Mouse (Mus musculus) hindbrain, embryonic 13.5 days (tissue): ENCODE measurements at regions not wholly inside any gene's neighbourhood (a gene's known extent, or its start where the extent isn't known, plus 50 kb on each side); places are given as distances from the start of the nearest gene placed in this dataset.

ENCODE experiments used
- ATAC-seq: fragments of 200-750 bp; cut with Nextera tagmentation; 2 replicates; pipeline ENCODE4 v1.8.0; 2017; ENCODE audit warnings: moderate TSS enrichment; ENCODE audit not compliant: low FRiP score
- H3K27ac ChIP-seq: fragments of 300-500 bp; sonication (generic); 2 replicates; pipeline ENCODE4 v1.5.1; 2015; ENCODE audit warnings: inconsistent platforms, mild to moderate bottlenecking, moderate library complexity
- H3K27me3 ChIP-seq: fragments of 300-500 bp; sonication (generic); 2 replicates; pipeline ENCODE4 v1.6.1; 2015; ENCODE audit warnings: mild to moderate bottlenecking, inconsistent platforms
- H3K36me3 ChIP-seq: fragments of 300-500 bp; sonication (generic); 2 replicates; pipeline ENCODE4 v1.6.1; 2015; ENCODE audit warnings: mild to moderate bottlenecking, inconsistent platforms
- H3K4me1 ChIP-seq: fragments of 300-500 bp; sonication (generic); replicated peaks from 2 replicates; pipeline ENCODE4 v1.6.1; 2015; ENCODE audit warnings: inconsistent platforms
- H3K4me2 ChIP-seq: fragments of 300-500 bp; sonication (generic); 2 replicates; pipeline ENCODE4 v1.6.1; 2015; ENCODE audit warnings: inconsistent platforms, mild to moderate bottlenecking, moderate library complexity
- H3K4me3 ChIP-seq: fragments of 300-500 bp; sonication (generic); 2 replicates; pipeline ENCODE4 v1.5.1; 2015; ENCODE audit warnings: mild to moderate bottlenecking, inconsistent platforms
- H3K9ac ChIP-seq: fragments of 300-500 bp; sonication (generic); 2 replicates; pipeline ENCODE4 v1.6.1; 2015; ENCODE audit warnings: mild to moderate bottlenecking, inconsistent platforms
- H3K9me3 ChIP-seq: fragments of 300-500 bp; sonication (generic); 2 replicates; pipeline ENCODE4 v1.6.1; 2016; ENCODE audit warnings: inconsistent platforms
- WGBS: fragments of 180-500 bp; shearing (Covaris S2); methylation state at CpG from one replicate; pipeline ENCODE4 v1.1.7; 2015; 5-methylcytosine and 5-hydroxymethylcytosine counted together

DNA sequence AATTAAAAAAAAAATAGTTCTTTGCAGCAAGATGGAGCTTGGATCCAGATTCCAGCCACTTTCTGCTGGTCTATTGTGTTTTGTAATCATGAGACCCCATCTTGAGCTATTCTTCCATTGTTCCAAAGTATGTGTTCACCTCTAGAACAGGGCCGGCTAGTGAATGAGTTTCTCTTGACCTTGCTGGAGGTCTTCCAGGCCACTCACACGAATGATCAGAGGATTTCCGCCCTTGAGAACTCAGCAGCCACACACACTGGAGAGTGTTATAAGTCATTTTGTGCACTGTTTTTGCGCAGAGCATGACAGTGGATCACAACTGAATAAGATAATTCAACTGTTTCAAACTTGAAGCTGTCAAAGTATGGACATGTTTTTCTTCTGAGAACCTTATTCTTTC is 110.5 kb downstream of the Tbx4 start:
- no peaks in the 10 kb centered on the region for H3K36me3 ChIP-seq
- H3K27me3 ChIP-seq, result no peaks in the 10 kb centered on the region
- ATAC-seq, result no peak
- H3K9me3 ChIP-seq, result no peaks in the 10 kb centered on the region
- no peak overlapping the region for H3K4me2 ChIP-seq
- H3K4me3 ChIP-seq, result no peak overlapping the region
- H3K27ac ChIP-seq, result no peak overlapping the region
- WGBS, result 62% methylated on average over 4 of the region's 4 CpGs
- H3K4me1 ChIP-seq, result peaks cover 15% of the 10 kb centered on the region
- H3K9ac ChIP-seq, result no peak overlapping the region

DNA sequence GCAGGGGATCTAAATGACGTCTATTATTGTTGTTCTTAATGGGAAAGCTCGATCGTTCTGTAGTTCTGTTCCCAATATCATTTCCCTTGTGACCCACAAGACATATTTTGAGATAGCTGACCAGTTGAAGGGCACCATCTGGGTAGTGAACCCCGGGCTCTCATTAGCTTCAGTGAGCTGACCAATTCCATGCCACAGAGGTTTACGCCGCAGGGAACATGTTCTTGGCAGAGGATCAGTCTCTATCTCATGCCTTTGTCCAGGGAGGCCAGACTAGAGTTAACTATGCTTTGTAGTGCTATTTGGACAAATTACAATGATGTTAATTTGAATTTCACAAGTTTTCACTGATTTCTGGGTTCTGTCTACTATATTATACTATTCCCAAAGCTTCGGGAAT is 117.1 kb downstream of the Tbx4 start:
- Histone ChIP-seq H3K36me3 (no peaks in the 10 kb centered on the region), H3K9me3 (no peaks in the 10 kb centered on the region), H3K27me3 (no peaks in the 10 kb centered on the region), H3K9ac (no peak overlapping the region), H3K4me1 (no peaks in the 10 kb centered on the region), H3K4me2 (no peak overlapping the region), H3K27ac (no peak overlapping the region), H3K4me3 (no peak overlapping the region)
- no peak for ATAC-seq
- 80% methylated on average over 7 of the region's 7 CpGs for WGBS

DNA sequence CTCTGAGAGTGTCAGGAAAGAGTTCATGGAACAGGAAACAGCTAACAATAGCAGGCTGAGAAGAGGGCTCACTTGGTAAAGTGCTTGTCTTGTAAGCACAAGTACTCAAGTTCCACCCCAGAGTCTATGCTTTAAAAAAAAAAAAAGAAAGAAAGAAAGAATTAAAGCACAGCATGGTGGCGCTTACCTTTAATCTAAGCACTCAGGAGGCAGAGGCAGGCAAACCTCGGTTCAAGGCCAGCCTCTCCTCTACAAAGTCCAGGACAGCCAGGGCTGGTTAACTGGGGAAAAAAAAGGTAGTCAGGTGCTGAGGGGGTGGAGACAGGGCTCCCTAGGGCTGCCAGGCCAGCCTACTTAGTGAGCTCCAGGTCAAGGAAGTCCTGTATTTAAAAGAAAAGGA is 119.1 kb downstream of the Tbx4 start:
- H3K9me3 ChIP-seq, result no peaks in the 10 kb centered on the region
- H3K9ac ChIP-seq, result no peak overlapping the region
- no peak for ATAC-seq
- no peaks in the 10 kb centered on the region for H3K27me3 ChIP-seq
- no peak overlapping the region for H3K27ac ChIP-seq
- no peak overlapping the region for H3K4me3 ChIP-seq
- H3K4me1 ChIP-seq, result no peaks in the 10 kb centered on the region
- no peaks in the 10 kb centered on the region for H3K36me3 ChIP-seq
- WGBS, result 81% methylated on average over 2 of the region's 2 CpGs
- no peak overlapping the region for H3K4me2 ChIP-seq

DNA sequence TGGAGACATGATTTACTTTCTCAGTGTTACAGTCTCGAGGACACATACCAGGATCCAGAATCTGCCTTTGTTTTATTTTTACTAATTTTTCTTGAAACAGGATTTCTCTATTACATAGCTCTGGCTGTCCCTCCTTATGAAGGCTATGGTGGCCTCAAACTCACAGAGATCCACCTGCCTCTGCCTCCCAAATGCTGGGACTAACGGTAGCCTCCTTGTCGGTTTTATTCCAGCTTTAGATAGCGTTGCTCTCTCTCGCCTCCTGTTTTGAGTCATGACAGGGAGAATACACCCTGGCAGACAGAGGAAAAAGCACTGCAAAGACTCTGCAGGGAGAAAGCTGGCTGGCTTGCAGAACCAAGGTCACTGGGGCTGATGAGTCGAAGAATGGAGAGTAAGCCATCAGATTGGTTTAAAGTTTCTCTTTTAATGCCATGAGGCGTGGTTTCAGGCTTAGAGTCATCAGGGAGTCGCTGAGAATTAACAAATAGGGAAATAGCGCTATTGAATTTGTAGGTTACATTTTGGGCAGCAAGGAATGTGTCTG is 119.8 kb downstream of the Tbx4 start:
- ATAC-seq, result no peak
- WGBS, result 89% methylated on average over 9 of the region's 9 CpGs
- Histone ChIP-seq H3K4me3 (no peak overlapping the region), H3K4me1 (no peaks in the 10 kb centered on the region), H3K9me3 (no peaks in the 10 kb centered on the region), H3K27ac (no peak overlapping the region), H3K36me3 (no peaks in the 10 kb centered on the region), H3K9ac (no peak overlapping the region), H3K27me3 (no peaks in the 10 kb centered on the region), H3K4me2 (no peak overlapping the region)

DNA sequence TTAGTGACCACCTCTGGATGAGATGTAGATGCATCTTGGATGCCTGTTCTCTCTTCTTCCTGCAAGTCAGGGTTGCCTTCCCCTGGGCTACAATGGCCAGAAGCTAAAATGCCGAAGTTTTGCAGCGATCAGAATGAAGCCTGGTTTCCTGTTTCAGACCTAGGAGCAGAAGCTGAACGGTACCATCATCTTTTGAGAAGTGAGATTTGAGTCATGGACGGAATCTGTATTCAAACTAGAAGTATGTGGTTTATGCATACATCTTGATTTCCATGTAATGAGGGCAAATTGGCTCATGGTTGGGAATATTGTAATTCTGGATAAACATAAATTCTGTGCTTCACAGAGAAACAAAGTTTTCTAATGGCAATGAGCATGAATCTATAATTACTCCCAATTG is 120.6 kb downstream of the Tbx4 start:
- 88% methylated on average over 4 of the region's 4 CpGs for WGBS
- H3K27me3 ChIP-seq, result no peaks in the 10 kb centered on the region
- no peak overlapping the region for H3K4me2 ChIP-seq

More for the DNA sequence above, 120.6 kb downstream of the Tbx4 start:
- ATAC-seq, result no peak
- H3K9me3 ChIP-seq, result no peaks in the 10 kb centered on the region
- no peaks in the 10 kb centered on the region for H3K36me3 ChIP-seq
- H3K9ac ChIP-seq, result no peak overlapping the region
- H3K4me3 ChIP-seq, result no peak overlapping the region
- no peaks in the 10 kb centered on the region for H3K4me1 ChIP-seq
- no peak overlapping the region for H3K27ac ChIP-seq
